Mouse (Mus musculus) urinary bladder, postnatal 36 days (tissue): ENCODE measurements at regions not wholly inside any gene's neighbourhood (a gene's known extent, or its start where the extent isn't known, plus 50 kb on each side); places are given as distances from the start of the nearest gene placed in this dataset.

Experiments
- DNase-seq, 2 experiments: peaks; one replicate each; pipeline ENCODE4 v3.0.0; 2022; ENCODE audit warnings: low spot score in 2 of 2, mixed read lengths in 1 of 2

- no peak for DNase-seq
Measured at GRCm38 (mm10) chr10:37280150-37280820, 141.6 kb upstream of the Marcks start.

GRCm38 (mm10) chr10:37279316-37279715 lies 140.6 kb upstream of the Marcks start:
- no peak for DNase-seq

GRCm38 (mm10) chr10:37275857-37276256 lies 137.1 kb upstream of the Marcks start:
- no peak for DNase-seq

- DNase-seq, result no peak
Measured at GRCm38 (mm10) chr10:37275271-37275670, 136.6 kb upstream of the Marcks start.

GRCm38 (mm10) chr10:37271967-37272366 lies 133.2 kb upstream of the Marcks start:
- no peak for DNase-seq

- no peak for DNase-seq
Measured at GRCm38 (mm10) chr10:37270236-37271000, 131.7 kb upstream of the Marcks start.

GRCm38 (mm10) chr10:37266909-37267308 lies 128.2 kb upstream of the Marcks start:
- no peak for DNase-seq

GRCm38 (mm10) chr10:37260791-37261488 lies 122.2 kb upstream of the Marcks start:
- DNase-seq, result peak in 1 of 2 experiments; percentile 13

- DNase-seq, result no peak
Measured at GRCm38 (mm10) chr10:37259186-37259585, 120.5 kb upstream of the Marcks start.

- DNase-seq, result no peak
Measured at GRCm38 (mm10) chr10:37257544-37257943, 118.8 kb upstream of the Marcks start.

- no peak for DNase-seq
Measured at GRCm38 (mm10) chr10:37250934-37251521, 112.3 kb upstream of the Marcks start.

GRCm38 (mm10) chr10:37250157-37250556 lies 111.4 kb upstream of the Marcks start:
- no peak for DNase-seq

- no peak for DNase-seq
Measured at GRCm38 (mm10) chr10:37249511-37249910, 110.8 kb upstream of the Marcks start.

- no peak for DNase-seq
Measured at GRCm38 (mm10) chr10:37247121-37247520, 108.4 kb upstream of the Marcks start.

GRCm38 (mm10) chr10:37243136-37243535 lies 104.4 kb upstream of the Marcks start:
- DNase-seq, result no peak

- DNase-seq, result no peak
Measured at GRCm38 (mm10) chr10:37241821-37242263, 103.1 kb upstream of the Marcks start.

- DNase-seq, result no peak
Measured at GRCm38 (mm10) chr10:37240634-37241033, 101.9 kb upstream of the Marcks start.

GRCm38 (mm10) chr10:37240201-37240600 lies 101.5 kb upstream of the Marcks start:
- DNase-seq, result no peak

- no peak for DNase-seq
Measured at GRCm38 (mm10) chr10:37236001-37236822, 97.5 kb upstream of the Marcks start.

- DNase-seq, result no peak
Measured at GRCm38 (mm10) chr10:37231936-37232556, 93.3 kb upstream of the Marcks start.

GRCm38 (mm10) chr10:37231159-37231558 lies 92.4 kb upstream of the Marcks start:
- no peak for DNase-seq
